Mouse (Mus musculus): ENCODE data around the gene Ltbp3. TPM values are rescaled to one million over a fixed set of nuclear protein-coding genes. Genes with fewer than 3 reads are reported as not detected.

Gene Ltbp3
- total and polyA plus RNA-seq, 3 experiments = 0.51 TPM; not detected in 2

DNA sequence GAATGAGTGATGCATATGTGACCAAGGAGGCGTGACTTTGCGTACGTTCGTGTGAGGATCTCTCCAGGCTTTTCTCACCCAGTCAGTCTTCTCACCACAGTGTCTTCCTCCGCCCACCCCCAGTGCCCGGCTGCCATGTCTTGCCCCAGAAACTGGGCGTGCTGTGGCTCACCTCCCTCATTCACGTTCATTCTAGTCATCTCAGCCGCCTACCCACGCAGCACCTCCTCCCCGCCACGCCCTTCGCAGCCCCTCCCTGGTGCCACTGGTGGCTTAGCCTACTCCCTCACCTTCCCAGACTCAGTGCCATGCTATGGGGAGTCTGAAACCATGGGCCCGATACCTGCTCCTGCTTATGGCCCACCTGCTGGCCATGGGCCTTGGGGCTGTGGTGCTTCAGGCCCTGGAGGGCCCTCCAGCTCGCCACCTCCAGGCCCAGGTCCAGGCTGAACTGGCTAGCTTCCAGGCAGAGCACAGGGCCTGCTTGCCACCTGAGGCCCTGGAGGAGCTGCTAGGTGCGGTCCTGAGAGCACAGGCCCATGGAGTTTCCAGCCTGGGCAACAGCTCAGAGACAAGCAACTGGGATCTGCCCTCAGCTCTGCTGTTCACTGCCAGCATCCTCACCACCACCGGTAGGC is 36.4 kb upstream of the Ltbp3 start, which contains the start of gene Kcnk7:
Gene Kcnk7 (plus strand): TSS at position 205 of the 638 bp plus-strand sequence.
- Histone ChIP-seq H3K27me3 (replicated peaks) (no peaks in the 10 kb centered on the region), H3K4me2 (ENCODE audit: insufficient read depth, low read depth, poor library complexity, severe bottlenecking) (no peak within 1 kb of the TSS), H3K4me1 (ENCODE audit: control insufficient read depth in 1 of 2, insufficient read depth in 2 of 2) (peaks cover 0 to 16% of the 10 kb centered on the region in 2 experiments; a peak in 2 of 4 replicates), H3K9me3 (replicated peaks; ENCODE audit: low read length) (no peaks in the 10 kb centered on the region), H3K27ac (ENCODE audit: insufficient read depth, low read depth) (no peak within 1 kb of the TSS), H3K79me2 (replicated peaks; ENCODE audit: control insufficient read depth, extremely low read depth, insufficient read depth, poor library complexity, severe bottlenecking) (no peaks in the 10 kb centered on the region), H3K4me3 (replicated peaks in 1 of 3; ENCODE audit: low read depth in 2 of 3, low read length in 2 of 3, poor library complexity in 1 of 3) (no peak within 1 kb of the TSS), H3K36me3 (replicated peaks in 1 of 2; ENCODE audit: control insufficient read depth in 1 of 2, insufficient read depth in 1 of 2, low read length in 1 of 2) (peaks cover 62 to 94% of the 10 kb centered on the region in 2 experiments), H3K9ac (ENCODE audit: insufficient read depth, low read depth) (no peak within 1 kb of the TSS)
- in situ Hi-C loops (cut with MboI; ENCODE audit: low pct_ligation_motif_present, low pct_unique_long_range_greater_than_20kb, low sequenced_read_pairs) (no loop called here), dilution Hi-C loops (cut with MboI; ENCODE audit: extremely low pct_ligation_motif_present, extremely low pct_unique_long_range_greater_than_20kb, low sequenced_read_pairs) (no loop called here)
- no peak for TF ChIP-seq MEF2A (IDR thresholded peaks at IDR 0.05; ENCODE audit: borderline replicate concordance, low read depth, low read length)
- DNase-seq (ENCODE audit: extremely low read depth) = no peak

DNA sequence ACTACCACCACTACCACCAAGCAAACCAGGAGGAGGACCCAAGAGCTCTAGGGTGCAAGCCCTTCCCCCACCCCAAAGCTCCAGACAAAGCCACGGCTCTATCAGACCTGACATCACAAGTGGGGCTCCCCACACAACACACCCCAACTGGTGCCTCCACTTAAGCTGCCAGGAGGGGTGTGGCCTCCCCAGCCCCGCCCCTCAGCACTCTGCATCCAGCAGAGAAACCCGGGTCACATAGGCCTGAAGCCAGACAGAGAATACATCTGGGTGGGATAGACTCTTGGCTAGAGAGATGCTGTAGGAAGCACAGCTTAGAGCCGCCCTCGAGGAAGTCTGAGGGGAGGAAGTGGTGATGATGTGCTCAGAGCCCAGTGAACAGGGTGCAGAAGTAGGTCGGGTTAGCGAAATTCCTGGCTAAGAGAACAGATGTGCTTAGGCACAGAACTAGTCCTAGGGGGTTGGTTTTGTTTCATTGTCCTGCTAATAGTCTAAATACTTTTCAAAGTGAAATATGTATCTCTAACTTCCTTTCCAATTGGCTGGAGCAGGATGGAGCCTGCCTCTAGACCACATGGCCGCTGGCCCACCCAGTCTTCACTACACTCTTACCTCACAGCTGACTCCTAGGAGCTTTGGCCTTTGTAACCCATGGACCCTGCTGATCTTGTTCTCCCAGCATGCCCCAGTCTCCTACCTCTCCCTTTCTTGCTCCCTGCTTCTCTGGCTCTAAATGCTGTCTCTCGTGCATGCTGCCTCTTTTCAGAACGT is 35.7 kb upstream of the Ltbp3 start:
- H3K79me2 ChIP-seq (replicated peaks; ENCODE audit: control insufficient read depth, extremely low read depth, insufficient read depth, poor library complexity, severe bottlenecking) = no peaks in the 10 kb centered on the region
- dilution Hi-C loops (cut with MboI; ENCODE audit: extremely low pct_ligation_motif_present, extremely low pct_unique_long_range_greater_than_20kb, low sequenced_read_pairs) (no loop called here), in situ Hi-C loops (cut with MboI; ENCODE audit: low pct_ligation_motif_present, low pct_unique_long_range_greater_than_20kb, low sequenced_read_pairs) (loop anchor here (5.0 kb wide), 1 partner anchor 67 kb away; the partner anchor contains the start of gene Scyl1)
- peaks cover 59 to 91% of the 10 kb centered on the region in 2 experiments for H3K36me3 ChIP-seq (replicated peaks in 1 of 2; ENCODE audit: control insufficient read depth in 1 of 2, insufficient read depth in 1 of 2, low read length in 1 of 2)
- no peak overlapping the region for H3K27ac ChIP-seq (ENCODE audit: insufficient read depth, low read depth)
- H3K9ac ChIP-seq (ENCODE audit: insufficient read depth, low read depth) = no peak overlapping the region
- no peak for TF ChIP-seq IRF4 (IDR thresholded peaks at IDR 0.05; ENCODE audit: low read depth, low read length)
- TF ChIP-seq POLR2A (IDR thresholded peaks at IDR 0.05; ENCODE audit: low read depth, low read length) = peak; percentile 13; the same call in 1 of the 2 replicates
- no peak for TF ChIP-seq ETS1 (conservative IDR thresholded peaks at IDR 0.05; ENCODE audit: low read depth, low read length)
- no peaks in the 10 kb centered on the region for H3K27me3 ChIP-seq (replicated peaks)
- peaks cover 0 to 16% of the 10 kb centered on the region in 2 experiments; a peak in 2 of 4 replicates for H3K4me1 ChIP-seq (ENCODE audit: control insufficient read depth in 1 of 2, insufficient read depth in 2 of 2)
- no peaks in the 10 kb centered on the region for H3K9me3 ChIP-seq (replicated peaks; ENCODE audit: low read length)
- no peak overlapping the region for H3K4me3 ChIP-seq (replicated peaks in 1 of 3; ENCODE audit: low read depth in 2 of 3, low read length in 2 of 3, poor library complexity in 1 of 3)
- no peak overlapping the region for H3K4me2 ChIP-seq (ENCODE audit: insufficient read depth, low read depth, poor library complexity, severe bottlenecking)
- no peak for DNase-seq (ENCODE audit: extremely low read depth)

DNA sequence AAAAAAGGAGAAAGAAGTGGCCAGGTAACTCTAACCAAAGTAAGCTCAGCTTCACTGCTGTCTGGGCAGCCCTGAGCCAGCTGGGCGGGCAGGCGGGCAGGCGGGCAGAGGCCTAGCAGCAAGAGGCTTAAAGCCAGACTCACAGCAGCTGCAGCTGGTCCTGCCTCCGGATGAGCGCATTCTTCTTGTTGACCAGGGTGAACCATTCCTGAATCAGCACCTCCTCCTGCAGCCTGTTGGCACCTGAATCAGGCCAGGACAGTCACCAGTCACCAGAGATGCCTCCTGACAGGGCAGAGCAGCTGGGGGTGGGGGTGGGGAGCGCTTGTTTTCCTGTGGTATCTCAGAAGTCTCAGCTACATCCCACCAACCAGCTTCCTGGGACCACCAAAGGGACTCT is 30.6 kb upstream of the Ltbp3 start:
- H3K9me3 ChIP-seq (replicated peaks; ENCODE audit: low read length) = no peaks in the 10 kb centered on the region
- no peaks in the 10 kb centered on the region for H3K79me2 ChIP-seq (replicated peaks; ENCODE audit: control insufficient read depth, extremely low read depth, insufficient read depth, poor library complexity, severe bottlenecking)
- H3K9ac ChIP-seq (ENCODE audit: insufficient read depth, low read depth) = no peak overlapping the region
- dilution Hi-C loops (cut with MboI; ENCODE audit: extremely low pct_ligation_motif_present, extremely low pct_unique_long_range_greater_than_20kb, low sequenced_read_pairs) = no loop called here
- DNase-seq (ENCODE audit: extremely low read depth) = no peak
- H3K4me3 ChIP-seq (replicated peaks in 1 of 3; ENCODE audit: low read depth in 2 of 3, low read length in 2 of 3, poor library complexity in 1 of 3) = no peak overlapping the region
- H3K27me3 ChIP-seq (replicated peaks) = no peaks in the 10 kb centered on the region
- H3K36me3 ChIP-seq (replicated peaks in 1 of 2; ENCODE audit: control insufficient read depth in 1 of 2, insufficient read depth in 1 of 2, low read length in 1 of 2) = peaks cover 42 to 91% of the 10 kb centered on the region in 2 experiments
- in situ Hi-C loops (cut with MboI; ENCODE audit: low pct_ligation_motif_present, low pct_unique_long_range_greater_than_20kb, low sequenced_read_pairs) = no loop called here
- TF ChIP-seq USF2 (conservative IDR thresholded peaks at IDR 0.05; ENCODE audit: low read depth, low read length) (no peak), CHD1 (IDR thresholded peaks at IDR 0.05; ENCODE audit: low read depth, low read length) (no peak), CTCF (conservative IDR thresholded peaks at IDR 0.05 in 1 of 2, IDR thresholded peaks at IDR 0.05 in 1 of 2; ENCODE audit: low read depth in 2 of 2, low read length in 2 of 2) (no peak), TCF12 (IDR thresholded peaks at IDR 0.05; ENCODE audit: low read depth, low read length) (no peak), EP300 (IDR thresholded peaks at IDR 0.05; ENCODE audit: low read length) (no peak), PAX5 (IDR thresholded peaks at IDR 0.05; ENCODE audit: low read length) (no peak), E2F4 (IDR thresholded peaks at IDR 0.05; ENCODE audit: insufficient replicate concordance, low read depth, low read length) (no peak), HCFC1 (IDR thresholded peaks at IDR 0.05; ENCODE audit: low read depth, low read length) (no peak), SMC3 (IDR thresholded peaks at IDR 0.05; ENCODE audit: low read depth, low read length) (no peak), USF1 (IDR thresholded peaks at IDR 0.05; ENCODE audit: low read depth, low read length) (no peak), CHD2 (IDR thresholded peaks at IDR 0.05; ENCODE audit: low read length) (no peak), MAZ (IDR thresholded peaks at IDR 0.05; ENCODE audit: low read depth, low read length) (no peak), RCOR1 (conservative IDR thresholded peaks at IDR 0.05; ENCODE audit: low read depth, low read length) (no peak), MAFK (IDR thresholded peaks at IDR 0.05; ENCODE audit: insufficient replicate concordance, low read length) (no peak), ZKSCAN1 (IDR thresholded peaks at IDR 0.05; ENCODE audit: borderline replicate concordance, low read depth, low read length) (no peak)
- H3K4me2 ChIP-seq (ENCODE audit: insufficient read depth, low read depth, poor library complexity, severe bottlenecking) = no peak overlapping the region
- H3K4me1 ChIP-seq (ENCODE audit: control insufficient read depth in 1 of 2, insufficient read depth in 2 of 2) = peaks cover 21 to 43% of the 10 kb centered on the region in 2 experiments
- H3K27ac ChIP-seq (ENCODE audit: insufficient read depth, low read depth) = no peak overlapping the region

All from CH12.LX (cell line).